Mouse (Mus musculus): Measurements from ENCODE around the gene Rab36. TPM values are rescaled to one million over a fixed set of nuclear protein-coding genes. Genes with fewer than 3 reads are reported as not detected.

Rab36 gene
- polyA plus RNA-seq, 1 experiment from 2014 or later, result 9.9 TPM

DNA sequence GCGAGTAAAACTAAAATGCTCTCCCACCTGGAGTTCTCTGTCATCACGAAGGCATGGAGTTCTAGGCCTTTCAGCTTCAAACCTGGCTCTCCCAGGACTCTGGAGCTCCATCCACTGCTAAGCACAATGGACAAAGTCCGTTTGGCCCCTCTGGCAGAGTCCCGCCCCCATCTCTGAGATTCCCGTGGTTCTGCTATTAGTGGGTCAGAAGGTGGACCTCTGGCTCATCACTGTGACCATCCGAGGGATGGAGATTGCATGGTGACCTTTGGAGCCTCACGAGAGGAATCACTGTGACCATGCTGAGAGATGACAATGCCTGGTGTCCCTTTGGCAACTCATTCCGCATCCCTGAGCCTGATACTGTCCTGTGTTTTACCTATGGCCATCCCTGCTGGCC is 16.0 kb downstream of the Rab36 start:
- H3K36me3 ChIP-seq, result 0 out of 2 replicates have a peak, but pooled peaks cover 2% of the 10 kb centered on the region

DNA sequence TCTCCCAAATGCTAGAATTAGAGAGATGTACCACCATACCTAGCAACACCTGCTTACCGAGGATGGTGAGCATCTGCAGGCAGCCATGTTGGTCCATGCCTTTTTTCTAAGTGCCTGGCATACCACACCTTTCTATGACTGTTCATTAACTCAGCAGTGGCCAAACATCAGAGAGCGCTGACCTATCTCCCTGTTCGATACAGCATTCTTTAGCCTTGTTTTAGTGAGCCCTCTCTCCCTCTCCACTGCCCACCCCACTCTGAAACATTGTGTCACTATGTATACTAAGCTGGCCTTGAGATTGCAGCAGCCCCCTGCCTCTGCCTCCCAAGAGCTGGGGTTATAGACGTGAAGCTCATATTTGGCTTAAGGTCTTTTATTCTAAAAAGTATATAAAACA is 16.8 kb downstream of the Rab36 start:
- 88% methylated on average over 4 of the region's 4 CpGs for WGBS
- H3K9me3 ChIP-seq (replicated peaks), result no peaks in the 10 kb centered on the region
- DNase-seq (ENCODE audit: low spot score), result no peak

More for the DNA sequence above, 16.0 kb downstream of the Rab36 start:
- no peak for DNase-seq (ENCODE audit: low spot score)
- Histone ChIP-seq H3K27me3 (ENCODE audit: low read depth, poor library complexity, severe bottlenecking) (peaks cover 20% of the 10 kb centered on the region), H3K4me1 (peaks cover 29% of the 10 kb centered on the region), H3K4me3 (no peak overlapping the region), H3K9me3 (replicated peaks) (no peaks in the 10 kb centered on the region), H3K27ac (replicated peaks) (no peak overlapping the region)
- WGBS, result 85% methylated on average over 8 of the region's 8 CpGs

GRCm38 (mm10) chr10:75054125-75054524 is 17.3 kb downstream of the Rab36 start:
- Histone ChIP-seq H3K9me3 (replicated peaks) (no peaks in the 10 kb centered on the region), H3K4me1 (peaks cover 41% of the 10 kb centered on the region), H3K27ac (replicated peaks) (no peak overlapping the region), H3K4me3 (no peak overlapping the region), H3K36me3 (no peaks in the 10 kb centered on the region), H3K27me3 (ENCODE audit: low read depth, poor library complexity, severe bottlenecking) (peaks cover 20% of the 10 kb centered on the region)
- no peak for DNase-seq (ENCODE audit: low spot score)
- 90% methylated on average over 6 of the region's 6 CpGs for WGBS

More for the DNA sequence above, 16.8 kb downstream of the Rab36 start:
- H3K27ac ChIP-seq (replicated peaks), result no peak overlapping the region
- peaks cover 37% of the 10 kb centered on the region for H3K4me1 ChIP-seq
- H3K36me3 ChIP-seq, result no peaks in the 10 kb centered on the region
- no peak overlapping the region for H3K4me3 ChIP-seq
- H3K27me3 ChIP-seq (ENCODE audit: low read depth, poor library complexity, severe bottlenecking), result peaks cover 20% of the 10 kb centered on the region

DNA sequence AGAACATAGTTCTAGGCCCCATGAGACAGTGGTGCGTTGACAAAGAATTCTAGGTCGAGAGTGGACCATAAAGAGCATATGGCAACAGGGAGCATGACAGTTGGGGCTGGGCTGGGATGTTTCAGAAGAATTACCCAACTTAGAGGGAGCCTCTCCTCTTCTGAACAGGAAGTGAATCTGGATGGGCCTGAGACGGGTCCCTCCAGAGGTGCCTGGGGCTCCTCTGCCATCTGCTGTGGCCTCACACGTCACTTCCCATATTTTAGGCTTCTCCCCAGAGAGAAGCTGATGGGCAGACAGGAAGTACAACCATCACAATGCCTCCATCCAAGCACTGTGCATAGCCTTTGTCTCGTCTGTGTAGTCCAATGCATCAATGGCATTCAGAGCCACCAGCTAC is 18.8 kb downstream of the Rab36 start:
- peak overlapping the region; percentile 59; the same call in 1 of the 2 replicates for H3K27ac ChIP-seq (replicated peaks)
- 77% methylated on average over 5 of the region's 5 CpGs for WGBS

DNA sequence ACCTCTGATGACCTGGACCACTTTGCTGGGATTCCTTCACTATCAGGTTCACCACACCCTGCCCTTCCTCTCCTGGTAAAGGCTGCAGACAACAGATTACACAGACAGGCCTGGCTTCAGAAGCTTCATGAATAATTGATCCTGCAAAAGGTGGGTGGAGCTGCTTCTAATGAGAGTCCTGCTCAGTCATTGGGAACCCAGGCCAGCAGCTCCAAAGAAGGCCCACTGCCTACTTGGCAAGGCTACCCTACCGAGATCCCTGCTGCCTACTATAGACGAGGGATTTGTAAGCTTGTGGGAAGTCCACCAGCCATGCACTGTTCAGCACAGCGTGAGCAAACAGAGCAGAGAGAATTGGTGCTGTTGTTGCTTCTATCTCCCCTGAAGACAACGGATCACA is 19.4 kb downstream of the Rab36 start:
- no peaks in the 10 kb centered on the region for H3K9me3 ChIP-seq (replicated peaks)
- DNase-seq (ENCODE audit: low spot score), result no peak
- peaks cover 55% of the 10 kb centered on the region for H3K4me1 ChIP-seq
- H3K27ac ChIP-seq (replicated peaks), result peak overlapping the region; percentile 59
- WGBS, result 4% methylated on average over 4 of the region's 4 CpGs
- H3K36me3 ChIP-seq, result no peaks in the 10 kb centered on the region
- H3K4me3 ChIP-seq, result no peak overlapping the region
- H3K27me3 ChIP-seq (ENCODE audit: low read depth, poor library complexity, severe bottlenecking), result peaks cover 23% of the 10 kb centered on the region

More for the DNA sequence above, 18.8 kb downstream of the Rab36 start:
- H3K36me3 ChIP-seq, result no peaks in the 10 kb centered on the region
- peaks cover 20% of the 10 kb centered on the region for H3K27me3 ChIP-seq (ENCODE audit: low read depth, poor library complexity, severe bottlenecking)
- H3K4me3 ChIP-seq, result no peak overlapping the region
- DNase-seq (ENCODE audit: low spot score), result no peak
- H3K9me3 ChIP-seq (replicated peaks), result no peaks in the 10 kb centered on the region
- H3K4me1 ChIP-seq, result peaks cover 52% of the 10 kb centered on the region

GRCm38 (mm10) chr10:75058336-75058735 is 21.5 kb downstream of the Rab36 start:
- Histone ChIP-seq H3K36me3 (no peaks in the 10 kb centered on the region), H3K27me3 (ENCODE audit: low read depth, poor library complexity, severe bottlenecking) (peaks cover 40% of the 10 kb centered on the region), H3K4me1 (peaks cover 76% of the 10 kb centered on the region), H3K4me3 (no peak overlapping the region), H3K9me3 (replicated peaks) (no peaks in the 10 kb centered on the region), H3K27ac (replicated peaks) (peak overlapping the region; percentile 61; the same call in 1 of the 2 replicates)
- 79% methylated on average over 8 of the region's 8 CpGs for WGBS
- no peak for DNase-seq (ENCODE audit: low spot score)

- Histone ChIP-seq H3K4me1 (peaks cover 82% of the 10 kb centered on the region), H3K9me3 (replicated peaks) (no peaks in the 10 kb centered on the region), H3K36me3 (no peaks in the 10 kb centered on the region), H3K27ac (replicated peaks) (peak overlapping the region; percentile 61), H3K27me3 (ENCODE audit: low read depth, poor library complexity, severe bottlenecking) (peaks cover 40% of the 10 kb centered on the region), H3K4me3 (peak overlapping the region; percentile 88)
- peak; percentile 52 for DNase-seq (ENCODE audit: low spot score)
- 10% methylated on average over 9 of the region's 9 CpGs for WGBS
These were observed 22.0 kb downstream of the Rab36 start for GRCm38 (mm10) chr10:75058761-75059395.

DNA sequence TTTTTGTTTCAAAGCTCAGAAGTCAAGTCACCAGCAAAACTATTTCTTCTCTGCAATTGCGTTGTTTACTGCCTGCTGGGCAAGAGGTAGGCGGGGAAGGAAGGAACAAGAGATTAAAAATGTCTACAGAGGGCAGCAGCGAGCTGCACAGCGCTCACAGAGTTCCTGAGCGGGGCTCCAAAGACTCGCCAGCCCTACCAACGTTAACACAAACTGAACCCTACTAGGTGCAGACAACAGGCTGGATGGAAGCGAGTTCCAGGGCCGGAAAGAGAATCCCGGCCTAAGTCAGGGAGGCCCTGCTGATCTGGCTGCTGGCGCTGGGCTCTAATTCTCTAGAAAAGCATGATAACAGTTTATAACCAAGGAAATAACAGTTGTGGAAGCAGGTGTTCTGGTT is 22.5 kb downstream of the Rab36 start:
- peak overlapping the region; percentile 88 for H3K4me3 ChIP-seq
- H3K27me3 ChIP-seq (ENCODE audit: low read depth, poor library complexity, severe bottlenecking), result peaks cover 38% of the 10 kb centered on the region
- H3K4me1 ChIP-seq, result peaks cover 87% of the 10 kb centered on the region
- peak overlapping the region; percentile 61; the same call in 1 of the 2 replicates for H3K27ac ChIP-seq (replicated peaks)
- no peaks in the 10 kb centered on the region for H3K9me3 ChIP-seq (replicated peaks)
- DNase-seq (ENCODE audit: low spot score), result peak; percentile 65
- peaks cover 3% of the 10 kb centered on the region; the same call in 1 of the 2 replicates for H3K36me3 ChIP-seq
- under 1% methylated on average over 11 of the region's 11 CpGs for WGBS

DNA sequence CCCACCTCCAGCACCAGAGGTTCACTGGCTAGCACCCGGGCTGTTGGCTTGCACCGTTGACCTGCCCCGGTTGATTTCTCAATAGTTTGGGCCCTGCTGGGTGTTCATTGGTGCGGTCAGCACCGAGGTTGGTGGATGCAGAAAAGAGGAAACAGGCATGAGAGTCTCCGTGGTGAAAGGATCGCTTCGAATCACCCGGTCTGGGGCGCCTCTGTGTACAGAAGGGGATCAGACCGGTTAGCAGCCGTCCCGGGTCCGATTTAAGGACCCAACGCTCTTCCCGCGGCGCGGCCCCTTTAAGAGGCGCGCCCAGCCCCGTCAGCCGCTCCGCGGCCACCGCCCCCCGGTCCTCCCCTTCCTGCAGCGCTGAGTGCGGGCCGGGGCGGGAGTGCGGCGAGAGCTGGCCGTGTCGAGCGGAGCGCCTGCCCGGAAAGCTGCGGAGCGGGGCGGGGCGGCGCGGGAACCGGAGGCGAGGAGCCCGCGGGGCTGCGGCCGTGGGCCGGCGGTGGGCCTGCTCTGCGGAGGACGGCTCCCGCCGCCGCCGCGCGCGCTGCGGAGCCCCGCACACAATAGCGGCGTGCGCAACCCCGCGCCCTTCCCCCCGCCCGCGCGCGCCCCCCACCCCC is 23.5 kb downstream of the Rab36 start, which contains the start of gene Bcr:
Gene Bcr (plus strand): TSS at position 376 of the 626 bp plus-strand sequence.
- Histone ChIP-seq H3K27ac (replicated peaks) (peak within 1 kb of the TSS; percentile 90), H3K9me3 (replicated peaks) (no peaks in the 10 kb centered on the region), H3K4me1 (peaks cover 96% of the 10 kb centered on the region), H3K4me3 (peak within 1 kb of the TSS; percentile 88), H3K27me3 (ENCODE audit: low read depth, poor library complexity, severe bottlenecking) (peaks cover 33% of the 10 kb centered on the region), H3K36me3 (peaks cover 12% of the 10 kb centered on the region; the same call in 1 of the 2 replicates)
- DNase-seq (ENCODE audit: low spot score), result peak; percentile 82
- under 1% methylated on average over 55 of the region's 73 CpGs for WGBS

GRCm38 (mm10) chr10:75060843-75061235 is 24.0 kb downstream of the Rab36 start:
- Histone ChIP-seq H3K4me3 (peak overlapping the region; percentile 88), H3K27me3 (ENCODE audit: low read depth, poor library complexity, severe bottlenecking) (peaks cover 33% of the 10 kb centered on the region), H3K4me1 (peaks cover 96% of the 10 kb centered on the region), H3K9me3 (replicated peaks) (no peaks in the 10 kb centered on the region), H3K36me3 (peaks cover 18% of the 10 kb centered on the region), H3K27ac (replicated peaks) (peak overlapping the region; percentile 90)
- DNase-seq (ENCODE audit: low spot score), result peak; percentile 54
- 0% methylated on average over 42 of the region's 48 CpGs for WGBS

- Histone ChIP-seq H3K36me3 (peaks cover 22% of the 10 kb centered on the region), H3K4me1 (peaks cover 91% of the 10 kb centered on the region), H3K27me3 (ENCODE audit: low read depth, poor library complexity, severe bottlenecking) (peaks cover 33% of the 10 kb centered on the region), H3K9me3 (replicated peaks) (no peaks in the 10 kb centered on the region), H3K4me3 (peak overlapping the region; percentile 88), H3K27ac (replicated peaks) (peak overlapping the region; percentile 90)
- under 1% methylated on average over 71 of the region's 71 CpGs for WGBS
- DNase-seq (ENCODE audit: low spot score), result peak; percentile 54
These were observed 24.7 kb downstream of the Rab36 start for GRCm38 (mm10) chr10:75061341-75062188.

GRCm38 (mm10) chr10:75062189-75062561 is 25.3 kb downstream of the Rab36 start:
- WGBS, result 14% methylated on average over 6 of the region's 6 CpGs
- no peaks in the 10 kb centered on the region for H3K9me3 ChIP-seq (replicated peaks)
- H3K27ac ChIP-seq (replicated peaks), result no peak overlapping the region; the same call in 1 of the 2 replicates
- peaks cover 28% of the 10 kb centered on the region for H3K27me3 ChIP-seq (ENCODE audit: low read depth, poor library complexity, severe bottlenecking)
- peaks cover 85% of the 10 kb centered on the region for H3K4me1 ChIP-seq
- no peak for DNase-seq (ENCODE audit: low spot score)
- H3K36me3 ChIP-seq, result peaks cover 25% of the 10 kb centered on the region
- peak overlapping the region; percentile 88 for H3K4me3 ChIP-seq
